Mouse (Mus musculus) ES-Bruce4 (cell line): ENCODE measurements at regions not wholly inside any gene's neighbourhood (a gene's known extent, or its start where the extent isn't known, plus 50 kb on each side); places are given as distances from the start of the nearest gene placed in this dataset.

ENCODE experiments used
- H3K27ac ChIP-seq: 2 replicates; pipeline ENCODE4 v1.5.1; 2012; ENCODE audit warnings: low read length, inconsistent platforms; ENCODE audit not compliant: insufficient read depth
- H3K27me3 ChIP-seq: 2 replicates; pipeline ENCODE4 v1.6.1; 2012; ENCODE audit warnings: mild to moderate bottlenecking, low read length, inconsistent platforms; ENCODE audit not compliant: control insufficient read depth, poor library complexity, insufficient read depth, severe bottlenecking
- H3K36me3 ChIP-seq: 2 replicates; pipeline ENCODE4 v1.6.1; 2012; ENCODE audit warnings: inconsistent platforms, mild to moderate bottlenecking, low read length, moderate library complexity; ENCODE audit not compliant: control insufficient read depth, poor library complexity, insufficient read depth, severe bottlenecking
- H3K4me1 ChIP-seq: one replicate; pipeline ENCODE4 v1.8.1; 2011; ENCODE audit warnings: low read length; ENCODE audit not compliant: control insufficient read depth, insufficient read depth
- H3K4me3 ChIP-seq: 2 replicates; pipeline ENCODE4 v1.5.1; 2011; ENCODE audit warnings: low read depth, mild to moderate bottlenecking, low read length
- H3K9ac ChIP-seq: 2 replicates; pipeline ENCODE4 v1.6.1; 2012; ENCODE audit warnings: low read depth, mild to moderate bottlenecking, inconsistent platforms; ENCODE audit not compliant: poor library complexity, severe bottlenecking
- H3K9me3 ChIP-seq: replicated peaks from 2 replicates; pipeline ENCODE4 v1.6.1; 2012; ENCODE audit warnings: mild to moderate bottlenecking, low read length, inconsistent platforms; ENCODE audit not compliant: control insufficient read depth, poor library complexity, insufficient read depth, severe bottlenecking
- CTCF ChIP-seq: IDR thresholded peaks from one replicate; pipeline ENCODE4 v1.8.1; 2011; ENCODE audit warnings: low read depth, low read length
- EP300 ChIP-seq: IDR thresholded peaks from 2 replicates; pipeline ENCODE4 v1.6.1; 2011; ENCODE audit warnings: low read depth, low read length; ENCODE audit not compliant: insufficient read depth
- POLR2A ChIP-seq: IDR thresholded peaks from one replicate; pipeline ENCODE4 v1.8.1; 2011; ENCODE audit warnings: low read length; ENCODE audit not compliant: insufficient read depth

- Histone ChIP-seq H3K4me3 (no peak overlapping the region), H3K9ac (no peak overlapping the region), H3K9me3 (no peaks in the 10 kb centered on the region), H3K27me3 (no peaks in the 10 kb centered on the region), H3K4me1 (no peaks in the 10 kb centered on the region), H3K27ac (no peak overlapping the region), H3K36me3 (no peaks in the 10 kb centered on the region)
- no peak for TF ChIP-seq POLR2A
- TF ChIP-seq EP300: no peak
- no peak for TF ChIP-seq CTCF
Observed at GRCm38 (mm10) chr8:12077896-12078295, 200.7 kb upstream of the A230072I06Rik start.

- Histone ChIP-seq H3K4me1 (no peaks in the 10 kb centered on the region), H3K36me3 (no peaks in the 10 kb centered on the region), H3K27ac (no peak overlapping the region), H3K9me3 (no peaks in the 10 kb centered on the region), H3K27me3 (no peaks in the 10 kb centered on the region), H3K9ac (no peak overlapping the region), H3K4me3 (no peak overlapping the region)
- TF ChIP-seq EP300: no peak
- no peak for TF ChIP-seq POLR2A
- TF ChIP-seq CTCF: no peak
Observed at GRCm38 (mm10) chr8:12078679-12079566, 199.7 kb upstream of the A230072I06Rik start.

GRCm38 (mm10) chr8:12081536-12081935, 197.1 kb upstream of the A230072I06Rik start:
- H3K9ac ChIP-seq: no peak overlapping the region
- no peaks in the 10 kb centered on the region for H3K9me3 ChIP-seq
- H3K27me3 ChIP-seq: no peaks in the 10 kb centered on the region
- H3K4me1 ChIP-seq: no peaks in the 10 kb centered on the region
- no peaks in the 10 kb centered on the region for H3K36me3 ChIP-seq
- H3K27ac ChIP-seq: no peak overlapping the region
- no peak overlapping the region for H3K4me3 ChIP-seq
- no peak for TF ChIP-seq EP300
- no peak for TF ChIP-seq CTCF
- no peak for TF ChIP-seq POLR2A

- H3K9me3 ChIP-seq: no peaks in the 10 kb centered on the region
- H3K4me3 ChIP-seq: no peak overlapping the region
- no peaks in the 10 kb centered on the region for H3K4me1 ChIP-seq
- H3K36me3 ChIP-seq: no peaks in the 10 kb centered on the region
- H3K9ac ChIP-seq: no peak overlapping the region
- TF ChIP-seq CTCF (no peak), POLR2A (no peak), EP300 (no peak)
- no peaks in the 10 kb centered on the region for H3K27me3 ChIP-seq
- H3K27ac ChIP-seq: no peak overlapping the region
Observed at GRCm38 (mm10) chr8:12087192-12087800, 191.3 kb upstream of the A230072I06Rik start.

GRCm38 (mm10) chr8:12100145-12100544, 178.5 kb upstream of the A230072I06Rik start:
- no peak for TF ChIP-seq POLR2A
- Histone ChIP-seq H3K27me3 (no peaks in the 10 kb centered on the region), H3K9me3 (no peaks in the 10 kb centered on the region), H3K27ac (no peak overlapping the region), H3K9ac (no peak overlapping the region), H3K4me3 (no peak overlapping the region), H3K36me3 (no peaks in the 10 kb centered on the region), H3K4me1 (no peaks in the 10 kb centered on the region)

- TF ChIP-seq POLR2A: no peak
- TF ChIP-seq EP300: no peak
- TF ChIP-seq CTCF: no peak
- Histone ChIP-seq H3K4me1 (no peaks in the 10 kb centered on the region), H3K27me3 (no peaks in the 10 kb centered on the region), H3K9me3 (no peaks in the 10 kb centered on the region), H3K27ac (no peak overlapping the region), H3K36me3 (no peaks in the 10 kb centered on the region), H3K9ac (no peak overlapping the region), H3K4me3 (no peak overlapping the region)
Observed at GRCm38 (mm10) chr8:12103296-12103695, 175.3 kb upstream of the A230072I06Rik start.
